Mouse (Mus musculus): ENCODE results near the gene Ubr3. TPM values are rescaled to one million over a fixed set of nuclear protein-coding genes. Genes with fewer than 3 reads are reported as not detected.

Gene Ubr3
- total RNA-seq, 1 experiment = 64.3 TPM

DNA sequence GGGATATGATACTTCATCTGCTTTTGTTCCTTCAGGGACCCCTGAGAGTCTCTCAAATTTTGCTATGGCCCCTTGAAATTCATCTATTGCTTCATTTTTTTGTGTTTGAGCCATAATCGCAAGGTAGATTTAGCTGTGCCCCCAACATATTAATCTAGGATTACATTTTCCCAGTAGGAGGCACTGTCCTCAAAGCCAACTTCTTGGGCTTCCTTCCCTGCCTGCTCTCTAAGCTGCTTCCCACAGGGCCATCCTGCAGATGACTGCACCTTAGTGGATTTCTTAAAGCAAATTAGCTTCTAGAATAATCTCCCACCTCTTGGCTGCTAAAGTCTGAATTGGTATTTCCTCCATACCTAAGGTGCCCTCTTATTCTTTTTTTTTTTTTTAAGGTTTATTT, 39.2 kb upstream of the Ubr3 start:
- DNase-seq (ENCODE audit: low read depth, low spot score) = no peak
- no peaks in the 10 kb centered on the region for H3K9me3 ChIP-seq (ENCODE audit: control insufficient read depth, insufficient read depth, low read depth, low read length)
- peaks cover 1 to 3% of the 10 kb centered on the region in 2 experiments; a peak in 2 of 4 replicates for H3K4me1 ChIP-seq (ENCODE audit: control insufficient read depth in 2 of 2, insufficient read depth in 2 of 2, low read length in 2 of 2, poor library complexity in 1 of 2)
- H3K27ac ChIP-seq (ENCODE audit: insufficient read depth, low read depth, low read length, poor library complexity, severe bottlenecking) = no peak overlapping the region
- no peaks in the 10 kb centered on the region for H3K36me3 ChIP-seq (ENCODE audit: control insufficient read depth, insufficient read depth, low read length, poor library complexity, severe bottlenecking)
- no peak overlapping the region for H3K4me3 ChIP-seq (ENCODE audit: insufficient read depth in 1 of 2, low read depth in 1 of 2, low read length in 2 of 2, poor library complexity in 1 of 2, severe bottlenecking in 1 of 2)
- TF ChIP-seq MAFK (IDR thresholded peaks at IDR 0.05; ENCODE audit: insufficient read depth, low read depth, low read length) = no peak
- no peak for TF ChIP-seq ZC3H11A (IDR thresholded peaks at IDR 0.05; ENCODE audit: borderline replicate concordance, low read depth, low read length)
- no peak; the same call in 1 of the 2 replicates for TF ChIP-seq ZNF384 (IDR thresholded peaks at IDR 0.05; ENCODE audit: low read depth, low read length)
- TF ChIP-seq CHD2 (IDR thresholded peaks at IDR 0.05; ENCODE audit: low read depth, low read length) = no peak
- TF ChIP-seq HCFC1 (IDR thresholded peaks at IDR 0.05; ENCODE audit: borderline replicate concordance, insufficient read depth, low read length) = no peak
- in situ Hi-C loops (cut with MboI; ENCODE audit: low sequenced_read_pairs in 2 of 2, unreplicated experiment in 2 of 2) = no loop called here
- H3K9ac ChIP-seq (ENCODE audit: insufficient read depth, low read depth, low read length, poor library complexity, severe bottlenecking) = no peak overlapping the region

DNA sequence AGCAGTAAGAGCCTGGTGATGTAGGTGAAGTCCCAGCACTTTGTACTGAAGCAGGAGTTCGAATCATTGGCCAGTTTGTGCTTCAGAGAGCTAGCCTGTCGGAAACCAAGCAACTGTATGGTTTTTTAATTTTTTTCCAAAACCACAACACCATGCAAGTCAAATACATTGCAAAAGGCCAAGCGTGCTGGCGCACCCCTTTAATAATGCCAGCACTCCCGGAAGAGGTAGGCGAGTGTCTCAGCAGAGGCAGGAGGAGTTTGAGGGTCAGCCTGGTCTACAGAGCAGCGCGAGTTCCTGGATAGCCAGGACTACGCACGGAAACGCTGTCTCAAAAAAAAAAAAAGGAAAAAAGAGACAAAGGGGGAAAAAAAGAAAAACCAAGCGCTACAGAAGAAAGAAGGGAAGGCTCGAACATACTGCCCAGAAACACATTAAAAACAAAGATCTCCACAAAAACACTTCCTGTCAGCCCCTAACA, 36.0 kb upstream of the Ubr3 start:
- Histone ChIP-seq H3K4me1 (ENCODE audit: control insufficient read depth in 2 of 2, insufficient read depth in 2 of 2, low read length in 2 of 2, poor library complexity in 1 of 2) (peaks cover 1 to 9% of the 10 kb centered on the region in 2 experiments; a peak in 3 of 4 replicates), H3K36me3 (ENCODE audit: control insufficient read depth, insufficient read depth, low read length, poor library complexity, severe bottlenecking) (no peaks in the 10 kb centered on the region), H3K9ac (ENCODE audit: insufficient read depth, low read depth, low read length, poor library complexity, severe bottlenecking) (peak overlapping the region; percentile 80), H3K27ac (ENCODE audit: insufficient read depth, low read depth, low read length, poor library complexity, severe bottlenecking) (no peak overlapping the region; the same call in 1 of the 2 replicates), H3K9me3 (ENCODE audit: control insufficient read depth, insufficient read depth, low read depth, low read length) (no peaks in the 10 kb centered on the region), H3K4me3 (ENCODE audit: insufficient read depth in 1 of 2, low read depth in 1 of 2, low read length in 2 of 2, poor library complexity in 1 of 2, severe bottlenecking in 1 of 2) (peak overlapping the region; percentile 78 to 82)
- DNase-seq (ENCODE audit: low read depth, low spot score) = no peak
- in situ Hi-C loops (cut with MboI; ENCODE audit: low sequenced_read_pairs in 2 of 2, unreplicated experiment in 2 of 2) = no loop called here
- TF ChIP-seq CHD2 (IDR thresholded peaks at IDR 0.05; ENCODE audit: low read depth, low read length) (no peak), MAFK (IDR thresholded peaks at IDR 0.05; ENCODE audit: insufficient read depth, low read depth, low read length) (0 out of 2 replicates have a peak, but pooled peaks have one; percentile 28), ZNF384 (IDR thresholded peaks at IDR 0.05; ENCODE audit: low read depth, low read length) (peak; percentile 78; the same call in 1 of the 2 replicates)

DNA sequence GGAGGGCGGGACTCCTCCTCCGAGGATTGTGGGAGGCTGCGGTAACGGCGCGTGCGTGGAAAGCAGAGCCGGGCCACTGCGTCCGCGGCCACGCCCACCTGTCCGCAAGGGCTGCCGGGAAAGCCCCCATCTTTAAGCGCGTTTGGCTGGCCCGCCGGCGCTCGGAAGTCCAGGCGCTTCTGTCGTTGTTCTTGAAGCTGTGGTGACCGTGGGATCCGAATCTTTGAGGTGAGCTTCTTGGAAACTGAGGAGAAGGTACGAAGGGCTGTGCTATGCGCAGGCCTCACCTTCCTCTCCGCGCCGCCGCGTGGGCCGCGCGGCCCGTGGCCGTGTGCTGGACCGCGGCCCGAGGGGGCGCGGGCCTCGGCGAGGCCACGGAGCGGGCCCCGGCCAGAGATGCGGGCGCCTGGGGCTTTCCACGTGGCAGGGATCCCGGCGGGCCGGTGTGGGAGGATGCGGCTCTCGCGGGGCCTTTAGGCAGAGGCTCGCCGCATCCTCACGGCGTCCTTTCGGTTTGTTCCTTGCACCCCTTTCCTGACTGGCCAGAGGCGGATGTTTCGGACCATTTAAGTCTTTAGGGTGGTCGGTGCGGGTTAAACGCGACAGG, 35.5 kb upstream of the Ubr3 start, which contains the start of gene Ssb:
Ssb (plus strand) TSS at position 78 of the 607 bp plus-strand sequence.
- Histone ChIP-seq H3K4me3 (ENCODE audit: insufficient read depth in 1 of 2, low read depth in 1 of 2, low read length in 2 of 2, poor library complexity in 1 of 2, severe bottlenecking in 1 of 2) (peak within 1 kb of the TSS; percentile 78 to 82), H3K9ac (ENCODE audit: insufficient read depth, low read depth, low read length, poor library complexity, severe bottlenecking) (peak within 1 kb of the TSS; percentile 87), H3K4me1 (ENCODE audit: control insufficient read depth in 2 of 2, insufficient read depth in 2 of 2, low read length in 2 of 2, poor library complexity in 1 of 2) (peaks cover 1 to 9% of the 10 kb centered on the region in 2 experiments; a peak in 3 of 4 replicates), H3K9me3 (ENCODE audit: control insufficient read depth, insufficient read depth, low read depth, low read length) (no peaks in the 10 kb centered on the region), H3K27ac (ENCODE audit: insufficient read depth, low read depth, low read length, poor library complexity, severe bottlenecking) (peak within 1 kb of the TSS; percentile 26; the same call in 1 of the 2 replicates), H3K36me3 (ENCODE audit: control insufficient read depth, insufficient read depth, low read length, poor library complexity, severe bottlenecking) (no peaks in the 10 kb centered on the region; the same call in 1 of the 2 replicates)
- peak; percentile 75 for DNase-seq (ENCODE audit: low read depth, low spot score)
- in situ Hi-C loops (cut with MboI; ENCODE audit: low sequenced_read_pairs in 2 of 2, unreplicated experiment in 2 of 2) = no loop called here
- TF ChIP-seq CHD2 (IDR thresholded peaks at IDR 0.05; ENCODE audit: low read depth, low read length) = no peak
- no peak for TF ChIP-seq MAFK (IDR thresholded peaks at IDR 0.05; ENCODE audit: insufficient read depth, low read depth, low read length)
- no peak for TF ChIP-seq ZNF384 (IDR thresholded peaks at IDR 0.05; ENCODE audit: low read depth, low read length)
- TF ChIP-seq ZC3H11A (IDR thresholded peaks at IDR 0.05; ENCODE audit: borderline replicate concordance, low read depth, low read length) = no peak
- no peak for TF ChIP-seq HCFC1 (IDR thresholded peaks at IDR 0.05; ENCODE audit: borderline replicate concordance, insufficient read depth, low read length)

DNA sequence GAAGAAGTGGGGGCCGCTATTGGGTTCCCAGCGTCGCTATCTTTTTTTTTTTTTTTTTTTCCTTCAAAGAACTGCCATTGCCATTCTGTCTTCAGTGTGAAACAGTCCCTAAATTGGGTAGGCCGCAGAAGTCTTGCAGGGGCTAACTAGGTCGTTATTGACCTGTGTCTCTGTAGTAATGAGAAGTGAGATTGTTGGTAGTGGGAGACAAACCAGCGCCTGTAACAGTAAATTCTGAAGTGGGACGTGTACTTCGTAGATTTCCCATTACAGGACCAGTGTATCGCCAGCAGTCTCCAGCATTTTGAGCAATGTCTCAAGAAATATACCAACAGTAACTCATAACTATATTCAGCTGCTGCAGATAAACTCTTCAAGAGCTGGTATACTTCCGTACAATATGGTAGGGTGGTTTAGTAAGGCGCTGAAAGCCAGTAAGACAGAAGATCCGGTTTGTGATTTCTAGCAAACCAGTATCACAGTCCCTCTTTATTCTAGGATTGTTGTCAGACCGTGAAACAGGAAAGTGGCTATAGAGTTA, 34.9 kb upstream of the Ubr3 start:
- H3K27ac ChIP-seq (ENCODE audit: insufficient read depth, low read depth, low read length, poor library complexity, severe bottlenecking) = no peak overlapping the region; the same call in 1 of the 2 replicates
- no peak for DNase-seq (ENCODE audit: low read depth, low spot score)
- H3K4me1 ChIP-seq (ENCODE audit: control insufficient read depth in 2 of 2, insufficient read depth in 2 of 2, low read length in 2 of 2, poor library complexity in 1 of 2) = peaks cover 1 to 9% of the 10 kb centered on the region in 2 experiments; a peak in 3 of 4 replicates
- H3K9me3 ChIP-seq (ENCODE audit: control insufficient read depth, insufficient read depth, low read depth, low read length) = no peaks in the 10 kb centered on the region
- H3K9ac ChIP-seq (ENCODE audit: insufficient read depth, low read depth, low read length, poor library complexity, severe bottlenecking) = peak overlapping the region; percentile 87
- TF ChIP-seq ZC3H11A (IDR thresholded peaks at IDR 0.05; ENCODE audit: borderline replicate concordance, low read depth, low read length) (no peak), ZNF384 (IDR thresholded peaks at IDR 0.05; ENCODE audit: low read depth, low read length) (peak; percentile 65), MAFK (IDR thresholded peaks at IDR 0.05; ENCODE audit: insufficient read depth, low read depth, low read length) (no peak), CHD2 (IDR thresholded peaks at IDR 0.05; ENCODE audit: low read depth, low read length) (no peak), HCFC1 (IDR thresholded peaks at IDR 0.05; ENCODE audit: borderline replicate concordance, insufficient read depth, low read length) (no peak)
- H3K4me3 ChIP-seq (ENCODE audit: insufficient read depth in 1 of 2, low read depth in 1 of 2, low read length in 2 of 2, poor library complexity in 1 of 2, severe bottlenecking in 1 of 2) = peak overlapping the region; percentile 78 to 82
- H3K36me3 ChIP-seq (ENCODE audit: control insufficient read depth, insufficient read depth, low read length, poor library complexity, severe bottlenecking) = no peaks in the 10 kb centered on the region; the same call in 1 of the 2 replicates
- in situ Hi-C loops (cut with MboI; ENCODE audit: low sequenced_read_pairs in 2 of 2, unreplicated experiment in 2 of 2) = no loop called here
